ENCODE assay signal across 8 mouse cellular contexts in the genomic region with DNA sequence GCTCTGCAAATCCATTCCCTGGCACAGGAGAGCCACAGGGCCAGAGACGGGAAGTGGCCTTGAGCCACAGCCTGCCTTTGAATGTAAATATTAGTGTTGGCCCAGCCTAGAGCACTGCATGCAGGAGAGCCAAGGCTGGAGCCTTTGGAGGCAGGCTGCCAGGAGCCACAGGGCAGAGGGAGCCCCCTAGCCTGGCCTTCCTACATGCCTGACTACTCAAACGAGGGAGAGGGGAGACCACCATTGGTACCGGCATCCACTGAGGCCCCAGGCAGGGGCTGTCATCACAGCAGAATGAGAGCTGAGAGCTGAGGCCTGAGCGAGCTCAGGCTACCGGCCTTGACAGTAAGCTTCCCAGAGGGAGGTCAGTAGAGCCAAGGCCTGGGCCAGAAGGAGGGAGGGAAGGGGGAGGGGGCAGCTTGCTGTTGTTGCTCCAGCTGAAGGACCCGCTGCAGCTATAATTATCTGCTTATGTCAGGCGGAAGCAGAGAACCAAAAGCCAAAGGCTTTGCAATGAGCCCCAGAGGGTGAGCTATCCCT.
DNase-seq lines count a peak whose midpoint lies in the region; ATAC-seq lines count a peak whose summit lies in the region.

No protein-coding gene starts in this region.

- no peaks in the 10 kb centered on the region for H3K9me3 ChIP-seq in hindbrain, embryonic 10.5 days
- H3K9me3 ChIP-seq in hindbrain, embryonic 13.5 days, result no peaks in the 10 kb centered on the region

- H3K27me3 ChIP-seq in hindbrain, embryonic 10.5 days (ENCODE audit: insufficient read depth, poor library complexity, severe bottlenecking), result peaks cover 96% of the 10 kb centered on the region
- peaks cover 43% of the 10 kb centered on the region for H3K27me3 ChIP-seq in hindbrain, embryonic 13.5 days

- peak overlapping the region; percentile 70 for H3K27ac ChIP-seq in hindbrain, embryonic 10.5 days
- H3K27ac ChIP-seq in hindbrain, embryonic 13.5 days, result no peak overlapping the region

- H3K4me2 ChIP-seq in hindbrain, embryonic 13.5 days, result no peak overlapping the region

- H3K36me3 ChIP-seq in hindbrain, embryonic 10.5 days, result no peaks in the 10 kb centered on the region
- no peaks in the 10 kb centered on the region for H3K36me3 ChIP-seq in hindbrain, embryonic 13.5 days

- peak; percentile 72 for DNase-seq in hindbrain, embryonic 10.5 days (ENCODE audit: low spot score)
- DNase-seq in heart, adult 11 months, result peak; percentile 98
- DNase-seq in kidney, adult 18-20 months, result peak; percentile 29
- DNase-seq in lung, adult 18-20 months, result peak; percentile 84 to 89
- DNase-seq in retina, embryonic 14.5 days (ENCODE audit: low spot score), result peak; percentile 83
- DNase-seq in thymus, postnatal 25 days, result no peak
- DNase-seq in urinary bladder, postnatal 10 days (ENCODE audit: low spot score), result no peak

- 14% methylated on average over 7 of the region's 7 CpGs for WGBS in hindbrain, embryonic 10.5 days
- WGBS in hindbrain, embryonic 13.5 days, result 7% methylated on average over 7 of the region's 7 CpGs

- ATAC-seq in hindbrain, embryonic 13.5 days (ENCODE audit: low FRiP score), result no peak

- no peak overlapping the region for H3K4me3 ChIP-seq in hindbrain, embryonic 10.5 days
- no peak overlapping the region for H3K4me3 ChIP-seq in hindbrain, embryonic 13.5 days

- no peak overlapping the region for H3K9ac ChIP-seq in hindbrain, embryonic 13.5 days

- H3K4me1 ChIP-seq in hindbrain, embryonic 10.5 days (replicated peaks), result peaks cover 49% of the 10 kb centered on the region
- peaks cover 31% of the 10 kb centered on the region for H3K4me1 ChIP-seq in hindbrain, embryonic 13.5 days (replicated peaks)

Comparison
In these comparisons a context has a peak if more than half of its experiments do, and no peak if none do; other contexts are left out.
1. DNase-seq: peak in hindbrain, embryonic 10.5 days (single experiment), heart, adult 11 months (single experiment), kidney, adult 18-20 months (single experiment), lung, adult 18-20 months (2 of 2) and retina, embryonic 14.5 days (single experiment); none in thymus, postnatal 25 days (single experiment) and urinary bladder, postnatal 10 days (single experiment).